Mouse (Mus musculus): ENCODE measurements around the gene Txndc8.
A peak's percentile ranks its signal among the peaks of the same experiment; 100 is the strongest.

The Txndc8 gene

DNA sequence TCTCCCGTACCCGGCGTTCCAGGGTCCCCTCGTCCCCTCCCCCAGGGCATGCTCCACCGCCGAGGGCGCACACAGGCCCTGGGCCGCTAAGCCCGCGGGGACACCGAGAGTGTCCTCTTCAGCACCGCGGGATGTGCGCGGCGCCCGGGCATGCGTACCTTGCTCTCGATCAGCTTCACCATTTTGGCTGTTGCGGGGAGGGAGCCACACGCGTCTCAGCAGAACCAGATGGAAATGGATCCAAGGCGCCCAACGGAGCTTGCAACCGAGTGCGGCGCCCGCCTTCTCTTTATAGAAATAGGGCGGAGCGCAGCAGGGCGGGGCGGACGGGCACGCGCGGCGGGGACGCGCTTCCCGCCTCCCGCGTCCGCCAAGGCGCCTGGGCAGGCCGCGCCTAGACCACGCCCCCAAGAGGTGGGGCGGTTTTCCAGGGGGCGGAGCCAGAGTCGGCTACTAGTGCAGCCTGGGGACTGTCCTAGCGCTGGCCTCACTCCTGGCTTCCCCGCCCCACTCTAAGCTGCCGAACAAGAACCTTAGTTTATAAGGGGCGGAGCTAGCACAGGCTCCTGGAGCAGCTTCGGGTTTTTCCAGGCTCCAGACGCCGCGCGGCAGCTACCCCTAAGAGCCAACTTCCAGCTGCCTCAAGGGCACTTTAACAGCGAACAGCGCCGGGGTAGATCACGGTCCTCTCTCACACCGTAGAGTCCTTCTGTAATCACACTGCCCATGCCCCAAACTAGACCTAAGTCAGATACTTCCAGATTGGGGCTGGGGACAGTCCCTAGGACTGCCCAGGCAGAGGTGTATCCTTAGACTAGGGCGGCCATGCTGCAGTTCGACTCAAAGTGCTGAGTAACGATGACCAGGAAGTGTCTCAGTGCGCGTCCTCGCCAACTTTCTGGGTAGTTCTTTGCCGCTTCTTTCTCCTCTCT is 52.6 kb downstream of the Txndc8 start, which contains the start of gene Txn1:
TSS of gene Txn1 (minus strand) at position 383 of the 932 bp plus-strand sequence.
- DNase-seq, result peak; percentile 96

DNA sequence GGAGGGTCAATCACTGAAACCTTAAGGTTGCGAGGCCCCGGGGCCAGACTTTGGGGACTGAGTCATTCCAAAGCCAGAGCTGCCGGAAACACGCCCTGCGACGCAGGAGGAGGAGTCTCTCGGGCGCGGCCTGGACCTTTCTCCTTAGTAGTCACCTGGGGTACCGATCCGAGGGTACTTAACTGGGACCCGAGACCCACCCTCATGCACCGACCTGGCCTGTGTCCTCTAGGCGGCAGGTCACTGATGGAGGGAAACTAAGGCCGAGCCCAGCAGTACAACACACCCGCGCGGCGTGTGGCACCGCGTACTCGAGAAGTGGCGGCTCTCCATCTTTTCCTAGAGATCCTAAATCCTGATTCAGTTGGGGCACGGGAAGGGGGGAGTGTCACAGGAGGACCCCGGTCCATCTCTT is 53.4 kb downstream of the Txndc8 start:
- DNase-seq, result no peak

DNA sequence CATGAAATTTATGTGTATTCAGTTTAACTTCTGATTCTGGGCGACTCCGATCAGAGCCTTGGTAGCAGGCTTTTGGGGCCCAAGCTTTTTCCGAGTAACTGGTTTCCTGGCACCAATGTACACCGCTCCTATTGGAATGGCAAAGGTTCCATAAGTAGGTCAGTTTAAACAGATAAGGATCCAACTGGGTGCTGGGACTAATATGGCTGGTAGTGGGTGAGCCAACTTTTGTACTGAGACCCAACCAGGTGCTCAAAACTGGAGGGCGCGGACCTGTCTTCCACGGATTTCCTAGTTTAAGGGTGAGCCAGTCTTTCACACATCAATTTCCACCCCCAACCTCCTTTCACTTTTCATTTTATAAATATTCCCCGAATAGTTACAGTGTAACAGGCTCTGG is 53.9 kb downstream of the Txndc8 start:
- peak; percentile 28 for DNase-seq

DNA sequence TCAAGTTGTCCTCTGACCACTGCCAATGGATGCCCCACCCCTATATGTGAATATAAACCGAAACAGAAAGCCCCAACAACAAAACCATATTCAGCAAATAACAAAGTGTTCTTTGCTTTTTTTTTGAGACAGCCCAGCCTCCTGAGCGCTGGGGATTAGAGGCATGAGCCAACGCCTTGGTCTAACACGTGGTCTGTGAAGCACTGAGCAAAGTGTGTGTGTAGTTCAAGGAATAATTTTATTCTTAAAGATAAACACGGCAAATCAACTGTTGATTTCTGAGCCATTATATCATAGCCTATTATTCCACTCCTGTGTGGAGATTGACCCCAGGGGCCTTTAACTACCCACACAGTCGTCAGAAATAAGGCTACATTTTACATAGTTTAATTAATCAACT is 54.3 kb downstream of the Txndc8 start:
- DNase-seq, result no peak

DNA sequence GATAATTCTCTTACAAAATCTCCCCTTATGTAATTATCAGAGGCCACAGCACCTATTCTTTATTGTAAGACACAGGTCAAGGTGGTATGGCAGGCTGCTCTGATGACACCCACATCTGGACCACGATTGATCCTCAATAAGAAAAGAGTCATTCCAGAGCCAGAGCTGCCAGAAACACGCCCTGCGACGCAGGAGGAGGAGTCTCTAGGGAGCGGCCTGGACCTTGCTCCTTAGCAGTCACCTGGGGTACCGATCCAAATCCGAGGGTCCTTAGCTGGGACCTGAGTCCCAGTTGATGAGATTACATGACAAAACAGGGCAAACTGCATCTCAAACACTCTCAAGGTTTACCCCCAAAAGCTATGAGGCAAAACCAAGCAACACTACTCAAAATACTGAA is 55.1 kb downstream of the Txndc8 start:
- DNase-seq, result peak; percentile 11

DNA sequence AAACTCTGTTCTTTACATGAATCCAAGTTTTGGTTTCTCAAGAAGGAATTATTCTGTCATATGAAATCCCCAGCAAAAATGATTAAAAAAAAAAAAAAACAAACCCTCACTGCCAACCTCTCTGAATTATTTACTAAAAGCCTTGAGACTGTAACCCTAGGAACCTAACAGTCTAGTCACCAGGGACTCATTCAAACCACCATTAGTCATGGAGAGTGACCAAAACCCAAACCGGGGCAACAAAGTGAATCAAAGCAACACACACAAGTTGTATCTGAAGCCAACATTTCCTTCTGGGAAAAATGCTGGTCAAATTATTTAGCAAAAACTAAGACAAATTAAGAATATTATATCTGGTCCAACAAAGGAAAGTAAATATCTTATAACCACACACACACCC is 56.0 kb downstream of the Txndc8 start:
- no peak for DNase-seq

DNA sequence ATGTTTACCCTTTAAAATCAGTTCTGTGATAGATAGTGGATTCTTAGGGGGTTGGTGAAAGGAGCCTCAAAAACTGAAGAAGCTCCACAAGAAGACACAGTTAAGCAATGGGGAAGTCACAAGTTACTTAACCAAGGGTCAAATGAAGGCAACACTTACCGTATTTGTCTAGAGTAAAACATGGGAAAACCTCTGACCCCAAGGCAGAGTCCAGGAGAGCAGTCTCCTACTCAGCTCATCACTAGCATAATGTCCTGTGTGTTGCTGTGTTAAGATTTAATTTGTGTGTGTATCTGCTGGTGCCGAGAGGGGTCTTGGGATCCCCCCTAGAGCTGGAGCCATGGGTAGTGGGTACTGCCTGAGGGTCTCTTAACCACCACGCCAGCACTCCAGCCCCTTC is 56.5 kb downstream of the Txndc8 start:
- DNase-seq, result no peak

DNA sequence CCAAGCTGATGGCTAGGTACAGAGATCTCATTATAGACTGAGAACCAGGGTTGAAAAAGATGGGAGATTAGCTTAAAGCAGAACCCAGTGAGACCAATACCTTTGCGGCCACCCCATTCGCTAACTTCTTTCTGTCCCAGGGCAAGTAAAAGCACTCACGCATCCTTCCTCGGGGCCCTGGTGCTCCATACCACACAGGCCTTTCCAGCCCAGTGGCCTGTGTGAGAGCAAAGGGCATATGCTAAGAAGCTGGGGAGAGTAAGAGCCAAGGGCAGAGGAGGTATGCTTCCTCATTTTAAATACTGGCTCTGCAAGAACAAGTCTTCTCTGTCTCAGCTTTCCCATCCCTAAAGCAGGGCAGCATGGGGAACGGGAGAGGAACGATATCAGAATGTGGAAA is 59.1 kb downstream of the Txndc8 start:
- DNase-seq, result no peak

DNA sequence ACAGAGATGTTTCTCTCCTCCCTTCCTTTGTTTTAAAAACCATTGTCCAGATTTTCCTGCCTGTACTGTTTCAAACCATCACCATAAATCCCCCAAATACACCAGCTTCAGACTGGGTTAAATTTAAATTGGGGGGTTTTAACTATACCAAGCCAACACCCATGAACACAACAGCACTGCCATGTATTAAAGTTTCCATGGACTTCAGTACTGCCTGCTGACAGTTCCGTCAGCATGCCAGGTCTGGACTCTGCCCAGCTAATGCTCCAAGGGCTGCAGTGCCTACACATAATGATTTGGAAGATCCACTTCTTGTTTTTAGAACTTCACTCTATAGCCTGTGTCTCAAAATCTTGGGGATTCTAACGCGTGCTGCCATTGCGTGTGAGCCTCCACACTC is 61.4 kb downstream of the Txndc8 start:
- DNase-seq, result no peak

DNA sequence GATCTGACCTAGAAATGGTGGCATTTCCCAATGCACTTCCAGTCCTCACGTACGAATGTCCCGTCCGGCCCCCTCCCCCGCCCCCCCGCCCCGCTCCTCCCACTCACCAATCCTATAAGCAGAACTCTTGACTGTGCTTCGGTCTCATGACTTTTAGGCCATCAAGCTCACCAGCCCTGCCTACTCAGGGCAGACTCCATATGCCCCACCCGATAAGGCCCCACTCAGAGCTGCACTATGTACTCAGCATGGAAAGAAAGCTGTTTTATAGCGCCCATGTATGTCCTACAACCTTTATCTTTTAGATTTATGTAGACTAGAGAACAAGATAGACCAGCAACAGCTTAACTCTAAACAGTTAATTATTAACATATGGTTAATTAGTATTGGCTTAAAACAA is 61.9 kb downstream of the Txndc8 start:
- no peak for DNase-seq

DNA sequence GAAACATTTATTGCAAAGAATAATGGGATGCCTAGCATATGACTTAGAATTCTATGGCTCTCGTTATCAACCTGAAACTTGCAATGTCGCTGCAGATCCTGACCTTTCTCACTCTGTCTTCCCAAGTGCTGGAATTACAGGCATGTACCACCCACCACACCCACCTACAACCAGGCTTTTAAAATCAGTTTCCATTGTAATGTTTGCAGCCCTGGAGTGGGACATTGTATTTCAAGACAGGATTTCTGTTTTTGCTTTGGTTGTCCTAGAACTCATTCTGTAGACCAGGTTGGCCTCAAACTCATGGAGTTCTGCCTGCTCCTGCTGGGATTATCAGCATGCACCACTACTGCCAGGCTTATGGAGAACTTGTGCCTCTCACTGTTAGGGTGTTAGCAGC is 66.0 kb downstream of the Txndc8 start:
- no peak for DNase-seq

DNA sequence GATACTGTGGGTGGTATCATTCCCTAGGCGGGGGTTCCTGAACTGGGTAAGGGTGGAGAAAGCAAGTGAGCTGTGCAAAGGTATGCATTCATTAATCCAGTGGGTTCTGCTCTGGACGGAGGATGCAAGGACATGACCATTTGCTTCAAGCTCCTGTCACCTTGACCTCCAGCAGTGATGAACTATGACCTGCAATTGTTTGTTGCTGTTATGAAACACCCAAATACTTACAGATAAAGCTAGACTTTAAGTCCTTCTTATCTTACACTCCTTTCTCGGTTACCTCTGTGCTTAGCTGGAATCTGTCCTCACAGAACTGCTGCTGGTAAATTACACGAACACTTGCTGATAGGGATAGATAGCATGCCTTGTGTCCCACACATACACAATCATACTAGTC is 68.3 kb downstream of the Txndc8 start:
- DNase-seq, result no peak

DNA sequence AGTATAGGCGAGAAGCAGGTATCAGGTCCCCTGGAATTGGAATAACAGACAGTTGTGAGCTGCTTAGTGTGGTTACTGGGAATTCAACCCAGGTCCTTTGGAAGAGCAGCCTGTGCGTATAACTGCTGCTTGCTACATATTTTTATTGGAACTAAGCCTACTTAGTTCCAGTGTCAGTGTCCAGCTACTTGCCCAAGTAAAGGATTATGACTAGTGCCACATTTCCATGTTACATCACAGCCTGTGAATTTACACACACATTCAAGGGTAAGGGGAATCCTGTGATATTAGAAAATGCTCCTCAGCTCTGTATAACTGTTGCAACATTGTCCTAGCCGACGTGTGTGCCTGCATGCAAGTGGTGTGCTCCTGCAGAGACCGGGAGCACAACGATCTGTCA is 71.6 kb downstream of the Txndc8 start:
- no peak for DNase-seq

DNA sequence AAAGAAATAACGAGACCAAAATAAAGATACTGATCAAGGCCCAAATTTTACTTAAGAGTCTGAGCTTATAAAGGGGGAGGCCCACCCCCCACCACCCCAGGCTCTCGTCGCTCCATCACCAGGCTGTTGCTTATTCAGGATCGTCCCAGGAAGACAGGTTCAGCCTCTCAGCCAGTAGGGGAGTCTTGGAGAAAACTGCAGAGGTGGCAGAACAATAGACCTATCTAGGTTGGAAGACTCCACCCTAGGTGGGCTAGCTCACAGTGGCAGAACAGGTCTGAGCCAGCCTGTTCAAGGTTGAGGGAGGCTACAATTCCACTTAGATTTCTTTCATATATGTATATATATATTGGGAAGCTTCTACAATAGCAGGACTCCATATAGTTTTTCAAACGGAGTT is 74.7 kb downstream of the Txndc8 start:
- DNase-seq, result no peak
